ENCODE assay signal across 9 mouse cellular contexts in genomic region chr5:35033068-35033467, GRCm38 (mm10). TPM values are rescaled to one million over a fixed set of nuclear protein-coding genes. Genes with fewer than 3 reads are reported as not detected.
DNase-seq lines count a peak whose midpoint lies in the region; ATAC-seq and TF ChIP-seq lines count a peak whose summit lies in the region.
"Had no signal": no experiment of that assay in that cellular context is flagged by ENCODE, and none has a peak within 500 bp of the region (broad histone marks: within the 10 kb centered on the region; RNA-seq: fewer than 3 reads in every experiment).

No protein-coding gene starts in this region.

- H3K4me2 ChIP-seq in kidney, postnatal 0 days (ENCODE audit: low read length), result no peak overlapping the region

- H3K4me3 ChIP-seq in layer of hippocampus, adult 2 months, result no peak overlapping the region
- no peak overlapping the region for H3K4me3 ChIP-seq in kidney, postnatal 0 days (replicated peaks; ENCODE audit: low read depth, low read length)
- H3K4me3 ChIP-seq: myocyte had no signal

- no peak overlapping the region for H3K9ac ChIP-seq in kidney, postnatal 0 days (ENCODE audit: low read depth, low read length)

- no peak for TF ChIP-seq POLR2A in brain, embryonic 14.5 days (IDR thresholded peaks at IDR 0.05; ENCODE audit: borderline replicate concordance, extremely low read depth, insufficient read depth, insufficient read length, poor library complexity, severe bottlenecking)

- no peaks in the 10 kb centered on the region for H3K27me3 ChIP-seq in kidney, postnatal 0 days (ENCODE audit: insufficient read depth, low read length)

- no peaks in the 10 kb centered on the region for H3K4me1 ChIP-seq in kidney, postnatal 0 days (replicated peaks; ENCODE audit: insufficient read depth, low read length)

- 73% methylated on average over 5 of the region's 5 CpGs for WGBS in kidney, postnatal 0 days

- H3K9me3 ChIP-seq in kidney, postnatal 0 days (replicated peaks; ENCODE audit: low read length), result no peaks in the 10 kb centered on the region

- H3K27ac ChIP-seq in layer of hippocampus, adult 2 months, result no peak overlapping the region
- H3K27ac ChIP-seq in kidney, postnatal 0 days, result no peak overlapping the region

- ATAC-seq in kidney, postnatal 0 days (replicated peaks; ENCODE audit: low FRiP score, low read depth), result no peak

- peaks cover 33% of the 10 kb centered on the region; the same call in 1 of the 2 replicates for H3K36me3 ChIP-seq in kidney, postnatal 0 days (ENCODE audit: insufficient read depth, low read length)

- DNase-seq in layer of hippocampus, adult 2 months (ENCODE audit: low spot score in 2 of 2), result no peak
- DNase-seq in layer of hippocampus, postnatal 36 days, result no peak
- peak; percentile 49 for DNase-seq in brain, embryonic 14.5 days (ENCODE audit: low read depth)
- DNase-seq in kidney, postnatal 0 days (ENCODE audit: low spot score), result no peak
- peak; percentile 57 to 60 for DNase-seq in spleen, postnatal 36 days (ENCODE audit: low spot score in 2 of 2)
- DNase-seq in left cerebral cortex, postnatal 14 days (ENCODE audit: low spot score in 2 of 2), result no peak
- no peak for DNase-seq in left cerebral cortex, adult 18-20 months (ENCODE audit: low spot score in 2 of 2)
- no peak for DNase-seq in left cerebral cortex, adult 8-10 months (ENCODE audit: low spot score in 2 of 2)

- peak; percentile 59 for TF ChIP-seq CTCF in layer of hippocampus, adult 2 months (conservative IDR thresholded peaks at IDR 0.05)
- TF ChIP-seq CTCF in brain, embryonic 14.5 days (IDR thresholded peaks at IDR 0.05; ENCODE audit: borderline replicate concordance, extremely low read depth, insufficient read depth, insufficient read length), result peak; percentile 42; the same call in 1 of the 2 replicates
- TF ChIP-seq CTCF in kidney, postnatal 0 days (IDR thresholded peaks at IDR 0.05; ENCODE audit: low read depth), result peak; percentile 59

- intact Hi-C loops in left cerebral cortex, postnatal 14 days (cut with DNase I), result no loop called here

RNA-seq across cellular contexts. Expression of gene Hgfac, which starts 8.2 kb away (rescaled TPM):
- total RNA-seq in layer of hippocampus, adult 2 months (2021), result 1 to 10 TPM; 1.5 to 1.8 TPM
- total RNA-seq in layer of hippocampus, postnatal 36 days (2021), result 1 to 10 TPM in 1 of 2 experiments, under 1 TPM in 1; 0.65 to 1.5 TPM
- 2.8 and 3.5 TPM in 2 replicates for polyA plus RNA-seq in brain, embryonic 14.5 days (2012; rRNA removed)
- polyA plus RNA-seq in kidney, postnatal 0 days (2015; fragmentation: Nextera tagmentation; extraction: Ambion mirVana), result 4.1 and 5.2 TPM in 2 replicates
- under 1 TPM; 0.53 to 0.94 TPM for total RNA-seq in left cerebral cortex, postnatal 14 days (2021)
- total RNA-seq in left cerebral cortex, adult 18-20 months (2021), result 1 to 10 TPM; 1.1 to 1.7 TPM
- total RNA-seq in left cerebral cortex, adult 8-10 months (2022), result under 1 TPM; 0.39 to 0.95 (median 0.66) TPM

RNA-seq across cellular contexts. Expression of gene Dok7, which starts 23.5 kb away (rescaled TPM):
- 10 to 100 TPM; 19.5 to 20.0 TPM for total RNA-seq in layer of hippocampus, adult 2 months (2021)
- 10 to 100 TPM; 15.5 to 22.3 TPM for total RNA-seq in layer of hippocampus, postnatal 36 days (2021)
- 9.2 and 10.2 TPM in 2 replicates for polyA plus RNA-seq in brain, embryonic 14.5 days (2012; rRNA removed)
- 0.89 and 1.3 TPM in 2 replicates for polyA plus RNA-seq in kidney, postnatal 0 days (2015; fragmentation: Nextera tagmentation; extraction: Ambion mirVana)
- 10 to 100 TPM; 19.0 to 22.3 TPM for total RNA-seq in left cerebral cortex, postnatal 14 days (2021)
- total RNA-seq in left cerebral cortex, adult 18-20 months (2021), result 10 to 100 TPM; 24.7 to 26.6 TPM
- total RNA-seq in left cerebral cortex, adult 8-10 months (2022), result 10 to 100 TPM; 21.8 to 27.7 (median 24.6) TPM

Comparison
In these comparisons a context has a peak if more than half of its experiments do, and no peak if none do; other contexts are left out.
1. DNase-seq: peak in brain, embryonic 14.5 days (single experiment) and spleen, postnatal 36 days (2 of 2); none in layer of hippocampus, adult 2 months (0 of 2), layer of hippocampus, postnatal 36 days (0 of 2), kidney, postnatal 0 days (single experiment), left cerebral cortex, postnatal 14 days (0 of 2), left cerebral cortex, adult 18-20 months (0 of 2) and left cerebral cortex, adult 8-10 months (0 of 2).
2. Peak in every context shown above with its lines, with median percentiles within 50 percentile points of each other: CTCF ChIP-seq.